Mouse (Mus musculus) liver, embryonic 14.5 days (tissue): ENCODE results near the gene Sprr2k. TPM values are rescaled to one million over a fixed set of nuclear protein-coding genes. Genes with fewer than 3 reads are reported as not detected.

Source experiments
- ATAC-seq: fragments of 200-750 bp; cut with Nextera tagmentation; 2 replicates; pipeline ENCODE4 v1.8.0; 2017; ENCODE audit warnings: moderate number of reproducible peaks, mild to moderate bottlenecking, moderate library complexity; ENCODE audit not compliant: insufficient read depth
- DNase-seq, 3 experiments: peaks; one replicate each; pipeline ENCODE4 v3.0.0-alpha.2; 2012 to 2013; ENCODE audit warnings: low read depth in 3 of 3, low spot score in 3 of 3
- H3K27ac ChIP-seq: fragments of 300-500 bp; sonication (generic); 2 replicates; pipeline ENCODE4 v1.5.1; 2014; ENCODE audit warnings: moderate library complexity, mild to moderate bottlenecking, control low read depth, inconsistent platforms
- H3K27me3 ChIP-seq: fragments of 300-500 bp; sonication (generic); 2 replicates; pipeline ENCODE4 v1.6.1; 2014; ENCODE audit warnings: mild to moderate bottlenecking, low read length, moderate library complexity; ENCODE audit not compliant: control insufficient read depth, insufficient read depth
- H3K36me3 ChIP-seq: fragments of 300-500 bp; sonication (generic); replicated peaks from 2 replicates; pipeline ENCODE4 v1.6.1; 2014; ENCODE audit warnings: low read depth; ENCODE audit not compliant: control insufficient read depth, insufficient read depth
- H3K4me1 ChIP-seq, 2 experiments: fragments of 200-500 bp in 1 of 2; fragments of 300-500 bp in 1 of 2; sonication (generic) in 1 of 2; replicated peaks; 2 replicates each; pipeline ENCODE4 v1.6.1; 2012 to 2014; ENCODE audit warnings: antibody characterized with exemption in 1 of 2, inconsistent platforms in 1 of 2, low read length in 1 of 2; ENCODE audit not compliant: control insufficient read depth in 2 of 2, insufficient read depth in 2 of 2
- H3K4me2 ChIP-seq: fragments of 300-500 bp; sonication (generic); 2 replicates; pipeline ENCODE4 v1.6.1; 2014; ENCODE audit warnings: low read depth, mild to moderate bottlenecking, control low read depth, moderate library complexity
- H3K4me3 ChIP-seq, 2 experiments: fragments of 200-500 bp in 1 of 2; fragments of 300-500 bp in 1 of 2; sonication (generic) in 1 of 2; 2 replicates each; pipeline ENCODE4 v1.5.1; 2012 to 2014; ENCODE audit warnings: low read depth in 2 of 2, low read length in 2 of 2, mild to moderate bottlenecking in 2 of 2, control low read depth in 1 of 2, inconsistent platforms in 1 of 2, moderate library complexity in 1 of 2; ENCODE audit not compliant: insufficient read depth in 1 of 2
- H3K9ac ChIP-seq: fragments of 300-500 bp; sonication (generic); replicated peaks from 2 replicates; pipeline ENCODE4 v1.6.1; 2014; ENCODE audit warnings: mild to moderate bottlenecking, control low read depth, moderate library complexity
- H3K9me3 ChIP-seq: fragments of 300-500 bp; sonication (generic); 2 replicates; pipeline ENCODE4 v1.6.1; 2016; ENCODE audit warnings: low read length, mixed read lengths; ENCODE audit not compliant: control insufficient read depth
- CTCF ChIP-seq: IDR thresholded peaks from 2 replicates; pipeline ENCODE4 v1.5.1; 2016; ENCODE audit warnings: antibody characterized with exemption, low read depth, control low read depth
- EP300 ChIP-seq: IDR thresholded peaks from 2 replicates; pipeline ENCODE4 v1.6.1; 2016; ENCODE audit warnings: antibody characterized with exemption, low read depth
- WGBS: fragments of 180-500 bp; shearing (Covaris S2); extraction: QIAGEN DNeasy Blood & Tissue Kit; methylation state at CpG from one replicate; pipeline ENCODE4 v1.1.7; 2014; ENCODE audit not compliant: insufficient replicate concordance; 5-methylcytosine and 5-hydroxymethylcytosine counted together
- polyA plus RNA-seq, 2 experiments: library from polyadenylated mRNA; depleted of rRNA in 1 of 2; stranded (reverse) in 1 of 2; unstranded in 1 of 2; fragments of >200 nt; fragmentation: Nextera tagmentation in 1 of 2; extraction: Ambion mirVana in 1 of 2; gene quantifications; 2 replicates each; pipeline versions ENCODE4 v1.2.1 to v1.2.3; 2012 to 2014

Gene Sprr2k
- polyA plus RNA-seq, 2 experiments, result not detected

DNA sequence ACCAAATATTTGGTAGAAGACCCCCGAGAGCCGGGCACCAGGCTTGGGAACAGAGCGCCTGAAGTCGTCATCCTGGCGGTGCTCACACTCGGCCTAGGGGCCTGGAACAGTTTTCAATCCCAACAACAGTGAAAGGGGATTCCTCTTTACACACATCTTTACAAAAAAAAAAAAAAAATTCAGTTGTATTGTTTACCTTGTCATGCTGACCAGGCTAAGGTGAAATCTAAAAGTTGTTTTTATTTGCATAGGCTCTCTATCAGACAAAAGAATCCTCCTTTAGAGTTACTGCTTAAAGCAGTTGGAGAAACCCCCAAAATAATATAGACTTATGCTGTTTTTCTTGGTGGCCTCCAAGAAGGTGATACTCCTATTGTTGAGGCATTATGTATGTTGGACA is 3.1 kb upstream of the Sprr2k start, which contains the start of gene Gm9774:
Gene Gm9774, minus strand, starts transcription at position 101 of the 400 bp plus-strand sequence.
- H3K4me2 ChIP-seq, result no peak within 1 kb of the TSS
- no peaks in the 10 kb centered on the region for H3K4me1 ChIP-seq
- ATAC-seq (no peak), DNase-seq (no peak)
- no peak within 1 kb of the TSS for H3K27ac ChIP-seq
- TF ChIP-seq EP300 (no peak), CTCF (no peak)
- no peaks in the 10 kb centered on the region for H3K36me3 ChIP-seq
- H3K27me3 ChIP-seq, result no peaks in the 10 kb centered on the region
- H3K9ac ChIP-seq, result no peak within 1 kb of the TSS
- no peaks in the 10 kb centered on the region for H3K9me3 ChIP-seq
- 75% methylated on average over 6 of the region's 6 CpGs for WGBS
- no peak within 1 kb of the TSS for H3K4me3 ChIP-seq

DNA sequence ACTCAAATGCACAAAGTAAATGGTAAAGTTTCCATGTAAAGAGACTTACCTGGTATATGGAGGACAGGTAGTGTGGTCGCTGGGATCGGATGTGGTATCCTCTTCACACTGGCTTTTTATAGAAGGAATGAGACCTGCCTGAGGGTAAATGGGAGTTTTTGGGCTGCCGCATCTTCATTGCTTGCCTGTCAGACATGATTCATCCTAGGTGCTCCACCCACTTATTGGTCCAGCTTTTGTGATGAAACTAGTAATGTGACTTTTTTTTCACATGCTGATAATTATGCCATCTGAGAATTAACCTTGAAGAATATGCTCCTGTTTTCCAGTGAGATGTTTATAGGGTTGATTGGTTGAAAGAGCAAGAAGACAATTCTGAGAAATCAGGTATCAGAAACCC is 6.3 kb downstream of the Sprr2k start, which contains the start of gene Sprr1b:
Gene Sprr1b, minus strand, starts transcription at position 101 of the 400 bp plus-strand sequence.
- H3K4me2 ChIP-seq, result no peak within 1 kb of the TSS
- no peak within 1 kb of the TSS for H3K27ac ChIP-seq
- H3K9me3 ChIP-seq, result no peaks in the 10 kb centered on the region
- H3K4me3 ChIP-seq, result no peak within 1 kb of the TSS
- H3K36me3 ChIP-seq, result no peaks in the 10 kb centered on the region
- no peak for ATAC-seq
- H3K4me1 ChIP-seq, result no peaks in the 10 kb centered on the region
- 80% methylated on average over 3 of the region's 3 CpGs for WGBS
- H3K9ac ChIP-seq, result no peak within 1 kb of the TSS
- no peaks in the 10 kb centered on the region for H3K27me3 ChIP-seq
- TF ChIP-seq CTCF, result no peak
- no peak for TF ChIP-seq EP300
- DNase-seq, result no peak

DNA sequence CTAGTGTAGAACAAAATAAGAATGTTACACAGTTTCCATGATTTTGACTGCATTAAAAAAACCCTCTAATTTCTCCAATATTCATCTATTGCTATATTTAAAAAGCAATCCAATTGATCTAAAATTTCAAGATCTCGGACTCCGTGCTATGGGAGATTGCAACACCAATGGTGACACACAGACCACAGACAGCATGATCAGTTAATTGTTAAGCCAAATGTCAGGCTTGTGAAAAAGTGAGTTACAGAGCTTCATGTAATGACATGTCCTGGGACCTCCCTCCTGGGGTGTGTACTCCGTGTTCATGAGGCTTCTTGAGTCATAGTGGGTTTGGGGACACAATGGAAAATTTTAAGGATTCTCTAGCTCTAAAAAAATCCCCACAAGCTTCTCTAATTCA is 7.8 kb downstream of the Sprr2k start:
- no peak for DNase-seq
- Histone ChIP-seq H3K36me3 (no peaks in the 10 kb centered on the region), H3K9me3 (no peaks in the 10 kb centered on the region), H3K4me2 (no peak overlapping the region), H3K4me1 (no peaks in the 10 kb centered on the region), H3K27me3 (no peaks in the 10 kb centered on the region), H3K9ac (no peak overlapping the region), H3K4me3 (no peak overlapping the region), H3K27ac (no peak overlapping the region)
- no peak for ATAC-seq
- TF ChIP-seq EP300 (no peak), CTCF (no peak)
- WGBS, result 67% methylated on average over 3 of the region's 3 CpGs

DNA sequence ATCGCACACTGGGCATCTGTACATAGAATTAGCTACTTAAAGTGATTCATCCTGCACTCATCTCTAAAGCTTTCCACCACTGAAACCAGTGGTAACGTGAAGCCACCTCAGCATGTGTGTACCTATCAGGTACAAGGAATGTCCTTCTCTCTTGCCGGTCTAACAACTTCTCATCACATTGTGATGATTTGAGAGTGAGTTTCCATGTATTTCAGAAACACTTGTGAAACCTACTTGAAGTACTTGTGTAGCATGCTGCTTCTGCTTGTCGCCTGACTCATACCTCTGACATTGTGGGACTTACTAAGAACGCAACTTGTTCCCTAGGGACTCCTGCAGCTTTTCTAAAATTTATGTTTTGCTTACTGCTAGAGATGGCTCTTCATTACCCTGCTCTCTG is 22.8 kb downstream of the Sprr2k start:
- no peak overlapping the region for H3K4me3 ChIP-seq
- 59% methylated on average over 5 of the region's 5 CpGs for WGBS
- ATAC-seq (no peak), DNase-seq (no peak)
- H3K27ac ChIP-seq, result no peak overlapping the region
- no peaks in the 10 kb centered on the region for H3K9me3 ChIP-seq
- H3K9ac ChIP-seq, result no peak overlapping the region
- no peaks in the 10 kb centered on the region for H3K36me3 ChIP-seq
- H3K4me2 ChIP-seq, result no peak overlapping the region
- H3K27me3 ChIP-seq, result no peaks in the 10 kb centered on the region
- TF ChIP-seq CTCF, result no peak
- no peak for TF ChIP-seq EP300
- no peaks in the 10 kb centered on the region for H3K4me1 ChIP-seq

DNA sequence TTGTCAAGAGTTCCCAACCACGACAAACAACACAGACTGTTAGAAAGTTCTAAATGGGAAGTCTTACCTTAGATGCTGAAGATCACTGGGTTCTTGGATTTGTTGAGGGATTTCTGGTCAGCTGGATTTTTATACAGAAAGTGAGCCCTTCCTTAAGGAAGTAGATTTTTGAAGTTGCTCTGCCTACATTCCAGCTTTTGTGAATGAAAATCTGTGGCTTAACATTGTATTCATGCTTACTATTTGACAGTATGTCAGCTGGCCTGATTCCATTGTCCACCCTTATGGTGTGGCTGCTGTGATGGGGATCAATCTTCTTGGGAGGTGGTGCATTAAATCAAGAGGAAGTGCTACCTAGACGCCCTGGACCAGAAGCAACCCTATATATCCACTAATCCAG is 26.2 kb downstream of the Sprr2k start, which contains the start of gene Sprr3:
Gene Sprr3, minus strand, starts transcription at position 101 of the 400 bp plus-strand sequence.
- no peak within 1 kb of the TSS for H3K27ac ChIP-seq
- no peak within 1 kb of the TSS for H3K9ac ChIP-seq
- 35% methylated on average over 2 of the region's 2 CpGs for WGBS
- no peaks in the 10 kb centered on the region for H3K36me3 ChIP-seq
- no peaks in the 10 kb centered on the region for H3K4me1 ChIP-seq
- no peak within 1 kb of the TSS for H3K4me2 ChIP-seq
- no peaks in the 10 kb centered on the region for H3K27me3 ChIP-seq
- ATAC-seq (no peak), DNase-seq (no peak)
- no peak within 1 kb of the TSS for H3K4me3 ChIP-seq
- no peaks in the 10 kb centered on the region for H3K9me3 ChIP-seq
- TF ChIP-seq CTCF, result no peak
- TF ChIP-seq EP300, result no peak

DNA sequence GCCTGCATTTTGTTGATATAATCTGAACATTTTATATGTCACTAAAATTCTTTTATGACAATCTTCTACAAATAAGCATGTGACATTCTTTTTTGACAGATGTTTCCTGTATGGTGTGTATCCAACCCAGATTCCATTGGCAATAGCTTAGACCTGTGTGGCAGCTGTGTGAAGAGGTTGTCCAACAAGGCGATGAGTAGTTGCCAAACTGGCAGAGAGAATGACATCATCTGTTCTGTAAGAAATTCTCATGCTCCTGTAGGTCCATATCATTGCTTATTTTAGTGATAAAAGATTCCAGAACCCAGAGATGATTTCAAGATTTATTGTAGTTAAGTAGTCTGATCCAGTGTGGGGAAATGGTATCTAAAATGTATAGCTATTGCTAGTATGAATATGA is 34.2 kb downstream of the Sprr2k start:
- Histone ChIP-seq H3K9ac (no peak overlapping the region), H3K27ac (no peak overlapping the region), H3K27me3 (no peaks in the 10 kb centered on the region), H3K9me3 (no peaks in the 10 kb centered on the region), H3K4me2 (no peak overlapping the region), H3K4me1 (no peaks in the 10 kb centered on the region), H3K4me3 (no peak overlapping the region), H3K36me3 (no peaks in the 10 kb centered on the region)
- TF ChIP-seq CTCF (no peak), EP300 (no peak)
- 54% methylated on average over 1 of the region's 1 CpGs for WGBS
- ATAC-seq, result no peak
- no peak for DNase-seq
